In genomic region chr7:100080087-100080781, GRCm38 (mm10) we compare ENCODE assay signal across 17 mouse cellular contexts. TPM values are rescaled to one million over a fixed set of nuclear protein-coding genes. Genes with fewer than 3 reads are reported as not detected.
DNase-seq lines count a peak whose midpoint lies in the region; ATAC-seq and TF ChIP-seq lines count a peak whose summit lies in the region.
"Had no signal": no experiment of that assay in that cellular context is flagged by ENCODE, and none has a peak within 500 bp of the region (broad histone marks: within the 10 kb centered on the region; RNA-seq: fewer than 3 reads in every experiment).

No protein-coding gene starts in this region.

- 0 out of 2 replicates have a peak overlapping the region, but pooled peaks have one; percentile 7 for H3K9ac ChIP-seq in heart, embryonic 13.5 days
- no peak overlapping the region for H3K9ac ChIP-seq in stomach, embryonic 14.5 days (replicated peaks; ENCODE audit: low read depth, low read length)
- H3K9ac ChIP-seq: hindbrain, embryonic 13.5 days; neural tube, embryonic 12.5 days had no signal

- H3K4me3 ChIP-seq in heart, embryonic 13.5 days: no peak overlapping the region
- H3K4me3 ChIP-seq in stomach, embryonic 14.5 days (ENCODE audit: low read depth, low read length): no peak overlapping the region
- H3K4me3 ChIP-seq: gastrocnemius, adult 2 months; hindbrain, embryonic 13.5 days; neural tube, embryonic 12.5 days had no signal

- TF ChIP-seq CTCF in brain, embryonic 14.5 days (IDR thresholded peaks at IDR 0.05; ENCODE audit: borderline replicate concordance, extremely low read depth, insufficient read depth, insufficient read length): no peak

- ATAC-seq in heart, embryonic 13.5 days (ENCODE audit: extremely low read depth, insufficient number of reproducible peaks, low FRiP score, low TSS enrichment): no peak
- no peak; the same call in 1 of the 2 replicates for ATAC-seq in stomach, embryonic 14.5 days (ENCODE audit: insufficient number of reproducible peaks, insufficient read depth, low FRiP score, low read depth)
- ATAC-seq: inflammation-experienced regulatory T-cells, adult 6 months had no signal

- H3K27ac ChIP-seq in heart, embryonic 13.5 days (replicated peaks): no peak overlapping the region; the same call in 1 of the 2 replicates
- peak overlapping the region; percentile 79 for H3K27ac ChIP-seq in stomach, embryonic 14.5 days (ENCODE audit: low read length)
- H3K27ac ChIP-seq: gastrocnemius, adult 2 months; hindbrain, embryonic 13.5 days; neural tube, embryonic 12.5 days had no signal

- H3K27me3 ChIP-seq in heart, embryonic 13.5 days (replicated peaks): no peaks in the 10 kb centered on the region
- no peaks in the 10 kb centered on the region for H3K27me3 ChIP-seq in stomach, embryonic 14.5 days (ENCODE audit: control insufficient read depth, insufficient read depth, low read length)
- H3K27me3 ChIP-seq: hindbrain, embryonic 13.5 days; neural tube, embryonic 12.5 days had no signal

- 49% methylated on average over 12 of the region's 12 CpGs for WGBS in heart, embryonic 13.5 days
- 59% methylated on average over 12 of the region's 12 CpGs for WGBS in stomach, embryonic 14.5 days

- TF ChIP-seq POLR2A in brain, embryonic 14.5 days (IDR thresholded peaks at IDR 0.05; ENCODE audit: borderline replicate concordance, extremely low read depth, insufficient read depth, insufficient read length, poor library complexity, severe bottlenecking): no peak

- intact Hi-C loops in heart, postnatal 36 days (cut with DNase I): no loop called here

- H3K36me3 ChIP-seq in heart, embryonic 13.5 days: peaks cover 51% of the 10 kb centered on the region
- H3K36me3 ChIP-seq in stomach, embryonic 14.5 days (ENCODE audit: control insufficient read depth, insufficient read depth, low read length): peaks cover 31% of the 10 kb centered on the region

- peaks cover 18% of the 10 kb centered on the region; the same call in 1 of the 2 replicates for H3K4me1 ChIP-seq in heart, embryonic 13.5 days
- H3K4me1 ChIP-seq in stomach, embryonic 14.5 days (ENCODE audit: control insufficient read depth, insufficient read depth, low read length): peaks cover 4% of the 10 kb centered on the region; the same call in 1 of the 2 replicates
- H3K4me1 ChIP-seq: hindbrain, embryonic 13.5 days; neural tube, embryonic 12.5 days had no signal

- no peak for DNase-seq in heart, postnatal 36 days
- DNase-seq in MN1 (ENCODE audit: low spot score): peak; percentile 39
- DNase-seq in brain, embryonic 14.5 days (ENCODE audit: low read depth): peak; percentile 26
- DNase-seq in right cerebral cortex, adult 18-20 months: no peak
- DNase-seq in gastrocnemius, postnatal 10 days: no peak
- DNase-seq: adrenal gland, adult 8-10 months; cerebellum, adult 9-10 months; gastrocnemius, adult 2 months; lung, adult 18-20 months; lung, postnatal 14 days; thymus, adult 2 months had no signal

- H3K9me3 ChIP-seq in heart, embryonic 13.5 days: no peaks in the 10 kb centered on the region
- H3K9me3 ChIP-seq in stomach, embryonic 14.5 days (ENCODE audit: control insufficient read depth, low read depth, low read length): no peaks in the 10 kb centered on the region
- H3K9me3 ChIP-seq: hindbrain, embryonic 13.5 days; neural tube, embryonic 12.5 days had no signal

- H3K4me2 ChIP-seq in heart, embryonic 13.5 days: no peak overlapping the region
- H3K4me2 ChIP-seq in stomach, embryonic 14.5 days (replicated peaks; ENCODE audit: low read depth, low read length): no peak overlapping the region
- H3K4me2 ChIP-seq: hindbrain, embryonic 13.5 days; liver, embryonic 11.5 days; neural tube, embryonic 12.5 days had no signal

RNA-seq across cellular contexts. Expression of gene Pold3, which starts 41.1 kb away (rescaled TPM):
- polyA plus RNA-seq in heart, embryonic 13.5 days (2015; fragmentation: Nextera tagmentation; extraction: Ambion mirVana): 34.8 and 36.5 TPM in 2 replicates
- total RNA-seq in heart, postnatal 36 days (2021): 10 to 100 TPM in 1 of 2 experiments, 1 to 10 TPM in 1; 9.0 to 14.0 TPM
- 42.1 and 44.6 TPM in 2 replicates for polyA plus RNA-seq in brain, embryonic 14.5 days (2012; rRNA removed)
- 73.9 and 75.2 TPM in 2 replicates for polyA plus RNA-seq in stomach, embryonic 14.5 days (2014; fragmentation: Nextera tagmentation; extraction: Ambion mirVana)
- total RNA-seq in gastrocnemius, postnatal 10 days (2021): 10 to 100 TPM in 1 of 2 experiments, 1 to 10 TPM in 1; 8.8 to 14.2 TPM

Comparison
In these comparisons a context has a peak if more than half of its experiments do, and no peak if none do; other contexts are left out.
1. DNase-seq: peak in MN1 (single experiment) and brain, embryonic 14.5 days (single experiment); none in heart, postnatal 36 days (0 of 2), right cerebral cortex, adult 18-20 months (single experiment) and gastrocnemius, postnatal 10 days (single experiment).